Mouse (Mus musculus): ENCODE measurements around the gene Ncam2. TPM values are rescaled to one million over a fixed set of nuclear protein-coding genes. Genes with fewer than 3 reads are reported as not detected.
"Not testable (repeated sequence)": the region's sequence is repeated elsewhere in the genome, so short reads cannot be mapped to it uniquely, and the experiment has no call there.

The Ncam2 gene
- total RNA-seq, 2 experiments from 2014 or later = 0.08 to 0.11 TPM

DNA sequence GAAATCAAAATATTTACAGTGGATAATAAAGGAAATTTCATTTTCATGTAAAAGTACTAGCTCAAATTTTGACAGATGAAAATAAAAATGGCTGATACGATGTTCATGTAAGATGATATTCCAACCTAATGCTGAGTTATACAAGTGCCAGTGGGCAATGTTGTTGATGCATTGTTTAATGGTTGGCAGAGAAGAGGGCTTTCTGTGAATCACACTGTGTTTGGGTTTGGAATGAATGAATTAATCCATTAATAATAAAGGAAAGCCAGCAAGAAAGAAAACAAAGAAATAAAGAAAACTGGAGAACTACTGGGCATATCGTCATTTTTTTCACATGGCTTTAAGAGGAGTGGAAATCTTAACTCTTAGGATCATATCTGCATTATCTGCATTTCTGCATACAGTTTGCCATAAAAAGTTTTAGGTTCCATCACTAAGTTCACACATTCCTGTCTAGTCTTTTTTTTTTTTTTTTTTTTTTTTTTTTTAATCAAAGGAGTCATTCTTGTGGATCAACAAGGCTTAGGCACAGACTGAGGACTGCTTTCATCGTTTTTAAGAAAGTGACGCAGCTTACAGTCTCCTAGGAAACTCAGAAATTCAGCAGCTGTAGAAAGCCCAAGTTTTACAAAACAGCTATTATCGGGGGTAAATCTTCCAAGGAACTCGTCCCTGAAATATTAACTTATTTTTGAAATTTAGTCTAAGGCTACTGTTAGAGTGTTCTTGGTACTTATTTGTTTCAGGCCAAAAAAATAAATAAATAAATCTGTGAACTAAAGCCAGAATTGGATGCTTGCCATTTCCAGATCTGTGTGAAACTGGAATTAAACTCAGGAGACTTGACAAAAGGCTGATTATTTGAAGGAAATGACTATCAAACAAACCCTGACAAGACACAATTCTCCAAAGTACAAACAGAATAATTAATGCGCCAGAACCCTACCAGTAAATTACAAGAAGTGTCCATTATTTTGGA lies 84.7 kb downstream of the Ncam2 start:
- intact Hi-C loops (cut with DNase I) = loop anchor here (1.0 kb wide), 1 partner anchor 83 kb away; no protein-coding TSS in a partner anchor
- no peak for DNase-seq (ENCODE audit: low spot score)

DNA sequence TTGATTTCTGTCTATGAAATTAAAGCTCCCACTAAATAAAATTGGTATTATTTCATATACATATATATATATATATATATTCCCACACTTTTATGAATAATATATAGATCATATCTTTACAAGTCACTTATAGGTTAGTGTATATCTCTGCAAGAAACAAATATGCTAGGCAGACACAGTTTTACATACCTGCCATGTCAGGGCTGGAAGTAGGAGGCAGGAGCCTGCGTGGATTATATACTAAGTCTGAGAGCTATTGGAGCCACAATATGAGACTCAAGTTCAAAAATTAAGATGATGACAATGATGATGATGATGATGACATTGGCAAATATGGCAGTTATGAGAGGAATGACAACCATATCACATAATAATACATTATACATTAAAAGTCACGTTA lies 85.4 kb downstream of the Ncam2 start:
- no peak for DNase-seq (ENCODE audit: low spot score)
- intact Hi-C loops (cut with DNase I) = no loop called here

DNA sequence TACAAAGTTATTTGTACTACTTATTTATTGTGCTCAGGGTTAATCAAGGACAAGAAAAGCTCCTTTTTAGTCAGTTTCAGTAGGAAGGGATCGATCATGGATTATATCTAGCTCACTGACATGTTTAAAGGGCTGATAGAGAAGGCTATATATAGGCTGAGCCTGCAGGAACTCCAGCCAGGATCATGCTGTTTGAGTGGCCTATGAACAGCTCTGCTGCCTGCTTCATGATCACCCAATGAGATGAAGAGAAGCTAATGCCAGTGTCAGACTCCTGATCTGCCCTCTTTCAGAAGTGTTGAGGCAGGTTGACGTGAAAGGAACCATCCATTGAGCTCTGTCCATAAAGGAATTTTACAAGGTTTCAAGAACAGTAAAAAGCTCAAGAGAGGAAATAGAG lies 103.3 kb downstream of the Ncam2 start:
- no peak for DNase-seq (ENCODE audit: low spot score)
- intact Hi-C loops (cut with DNase I) = no loop called here

DNA sequence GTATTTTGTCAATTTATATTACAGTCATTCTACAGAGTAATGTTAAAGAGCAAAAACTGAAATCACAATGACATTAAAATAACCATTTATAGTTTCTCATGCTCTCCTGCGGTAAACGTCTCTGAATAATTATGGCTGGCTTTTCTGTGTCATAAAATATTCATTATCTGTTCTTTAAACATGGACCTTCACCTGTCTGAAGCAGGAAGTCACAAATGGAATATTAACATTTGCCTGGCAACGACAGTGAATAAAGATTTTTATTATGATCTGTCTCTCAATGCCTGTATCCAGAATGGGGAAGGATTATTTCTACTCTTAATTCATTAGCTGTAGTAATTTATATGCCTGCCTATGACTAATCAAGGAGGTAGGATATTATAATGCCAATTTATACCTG lies 108.7 kb downstream of the Ncam2 start:
- DNase-seq (ENCODE audit: low spot score) = no peak
- intact Hi-C loops (cut with DNase I) = no loop called here

DNA sequence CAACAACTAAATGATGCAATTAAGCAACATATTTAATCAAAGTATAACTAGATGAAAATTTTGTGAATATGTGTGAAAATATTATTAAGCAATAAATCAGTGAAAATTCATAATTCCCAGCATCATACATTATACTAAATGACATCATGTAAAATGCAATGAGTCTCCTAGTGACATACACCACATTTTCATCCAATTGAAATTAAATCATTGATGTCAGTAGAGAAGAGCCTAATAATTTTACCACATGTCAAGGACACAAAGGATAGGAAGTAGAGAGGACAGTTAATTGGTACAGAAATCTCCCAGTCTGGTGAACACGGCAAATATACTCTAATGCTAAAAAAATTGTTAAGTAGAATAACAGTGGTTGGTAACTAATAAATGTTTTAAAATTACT lies 118.5 kb downstream of the Ncam2 start:
- DNase-seq (ENCODE audit: low spot score) = no peak
- intact Hi-C loops (cut with DNase I) = no loop called here

DNA sequence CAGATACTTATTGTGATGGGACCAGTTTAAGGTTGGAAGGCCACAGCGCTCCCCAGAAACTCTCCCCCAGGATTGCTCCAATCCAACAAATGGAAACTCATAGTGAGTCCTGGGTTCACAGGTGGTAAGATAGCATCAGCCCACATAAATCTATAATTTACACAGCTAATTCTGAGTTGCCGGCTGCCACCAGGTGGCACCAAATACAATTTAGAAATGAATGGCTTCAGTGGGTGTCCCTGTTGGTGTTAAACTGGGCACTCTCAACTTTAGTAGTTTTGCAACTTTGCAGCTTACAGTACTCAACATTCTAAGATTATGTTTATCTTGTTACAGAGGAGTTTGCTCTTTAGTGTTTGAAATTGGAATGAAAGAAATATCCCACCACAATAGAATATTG lies 130.0 kb downstream of the Ncam2 start:
- no peak for DNase-seq (ENCODE audit: low spot score)
- intact Hi-C loops (cut with DNase I) = no loop called here

DNA sequence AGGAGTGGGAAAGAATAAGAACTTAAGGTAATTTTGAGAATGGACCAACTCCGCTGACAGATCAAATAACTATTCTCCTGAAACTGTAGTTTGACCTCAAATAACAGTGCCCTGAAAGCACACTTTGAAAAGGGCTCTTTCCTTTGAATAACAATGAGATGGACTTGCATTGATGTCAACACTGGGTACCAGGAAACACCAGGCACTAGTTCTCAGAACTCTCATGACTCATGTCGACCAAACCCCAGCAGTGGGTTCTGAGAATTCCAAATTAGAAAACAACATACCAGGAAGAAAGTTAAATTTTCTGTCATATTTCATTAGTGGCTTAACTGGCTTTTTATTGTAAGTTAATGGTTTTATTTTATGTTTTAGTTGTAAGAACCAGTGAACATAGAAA lies 165.4 kb downstream of the Ncam2 start:
- intact Hi-C loops (cut with DNase I) = no loop called here
- DNase-seq (ENCODE audit: low spot score) = no peak

DNA sequence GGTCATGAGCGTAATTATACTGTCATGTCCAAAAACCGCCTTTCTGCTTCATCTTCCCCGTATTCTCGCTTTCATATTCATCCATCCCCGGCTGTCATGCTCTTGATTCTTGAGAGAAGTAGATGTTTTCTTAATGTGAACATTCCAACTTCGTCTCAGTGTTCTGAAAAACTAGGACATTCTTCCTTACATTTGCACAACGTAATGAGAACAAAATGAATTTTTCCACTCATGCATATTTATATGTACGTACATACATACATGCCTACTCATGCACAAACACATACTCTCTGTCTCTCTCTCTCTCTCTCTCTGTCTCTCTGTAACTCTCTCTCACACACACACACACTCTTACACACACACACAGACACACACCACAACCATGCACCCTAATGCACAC lies 173.7 kb downstream of the Ncam2 start:
- intact Hi-C loops (cut with DNase I) = no loop called here
- no peak for DNase-seq (ENCODE audit: low spot score)

DNA sequence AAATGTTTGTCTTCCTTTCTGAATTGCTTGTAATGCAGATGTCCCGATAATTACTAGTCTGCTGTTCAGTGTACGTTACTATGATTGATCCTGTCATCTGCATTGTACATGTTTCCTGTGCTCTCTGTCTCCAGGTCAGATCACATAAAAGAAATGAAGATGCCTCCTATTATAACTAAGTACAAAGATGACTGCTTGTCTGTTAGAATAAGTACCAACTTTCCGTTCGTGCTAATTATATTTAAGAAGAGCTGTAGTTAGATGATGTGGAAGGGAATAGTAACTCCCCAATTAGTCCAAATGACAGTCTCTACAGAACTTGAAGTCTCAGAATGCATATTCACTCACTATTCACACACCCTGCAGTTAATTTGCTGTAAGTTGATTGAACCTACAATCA lies 179.9 kb downstream of the Ncam2 start:
- intact Hi-C loops (cut with DNase I) = no loop called here
- no peak for DNase-seq (ENCODE audit: low spot score)

DNA sequence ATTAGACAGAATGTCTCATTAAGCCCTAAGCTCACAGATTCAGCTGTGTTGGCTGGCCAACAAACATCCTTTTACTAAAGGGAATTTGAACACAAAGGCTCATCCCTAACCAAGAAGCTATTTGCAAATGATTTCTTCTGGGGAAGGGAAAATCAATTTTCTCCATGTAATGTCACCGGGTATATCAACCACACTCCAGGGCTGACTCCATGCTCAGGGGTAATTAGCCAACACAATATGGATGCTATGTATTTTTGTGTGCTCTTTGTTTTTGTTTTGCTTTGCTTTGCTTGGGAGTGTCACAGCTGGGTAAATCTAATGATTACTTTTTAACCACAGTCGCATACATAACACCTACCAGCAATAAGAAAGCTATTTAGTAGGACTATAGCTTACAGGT lies 188.1 kb downstream of the Ncam2 start:
- intact Hi-C loops (cut with DNase I) = no loop called here
- DNase-seq (ENCODE audit: low spot score) = no peak

DNA sequence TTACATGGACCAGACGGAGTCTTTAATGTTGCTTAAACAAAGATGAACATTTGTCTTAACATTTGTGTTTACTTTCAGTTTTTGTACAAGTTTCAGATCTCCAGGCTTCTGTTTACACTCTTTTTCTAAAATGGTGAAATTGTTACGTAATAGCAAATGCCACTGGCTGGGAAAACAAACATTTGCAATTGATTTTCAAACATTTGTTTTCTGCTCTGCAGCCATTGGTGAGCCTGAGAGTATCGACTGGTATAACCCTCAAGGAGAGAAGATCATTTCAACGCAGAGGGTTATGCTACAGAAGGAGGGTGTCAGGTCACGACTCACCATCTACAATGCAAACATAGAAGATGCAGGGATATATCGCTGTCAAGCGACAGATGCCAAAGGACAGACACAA lies 234.1 kb downstream of the Ncam2 start:
- intact Hi-C loops (cut with DNase I) = no loop called here
- no peak for DNase-seq (ENCODE audit: low spot score)

DNA sequence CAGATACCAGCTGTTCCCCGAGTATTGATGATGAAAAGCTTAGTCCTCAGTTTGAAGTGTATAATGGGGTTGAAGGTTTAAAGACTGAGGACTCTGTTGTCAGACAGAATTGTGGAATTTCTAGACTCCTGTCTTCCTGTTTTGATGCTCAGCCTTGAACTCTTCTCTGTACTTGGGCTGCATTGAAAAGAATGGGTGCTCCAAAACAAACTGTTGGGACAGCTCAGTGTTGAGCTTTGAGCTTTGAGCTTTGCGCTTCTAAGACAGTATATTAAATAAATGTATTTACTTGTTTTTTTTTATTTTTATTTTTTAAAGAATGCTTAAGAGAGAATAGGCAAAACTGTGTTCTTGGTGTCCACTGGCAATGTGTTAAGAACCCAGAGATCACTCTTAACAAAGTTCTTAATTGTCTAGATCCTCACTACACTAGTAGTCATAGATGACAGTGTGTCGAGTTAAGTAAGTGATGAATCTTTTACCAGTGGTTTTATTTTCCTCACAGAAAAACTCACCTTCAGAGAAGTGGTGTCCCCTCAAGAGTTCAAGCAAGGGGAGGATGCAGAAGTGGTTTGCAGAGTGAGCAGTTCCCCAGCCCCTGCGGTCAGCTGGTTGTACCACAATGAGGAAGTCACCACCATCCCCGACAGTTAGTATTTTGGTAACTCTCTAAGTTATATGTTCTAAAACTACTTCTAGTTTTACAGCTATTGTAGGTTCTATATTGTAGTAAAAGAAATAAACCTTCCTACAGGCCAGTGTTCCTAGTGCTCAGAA lies 236.8 kb downstream of the Ncam2 start:
- intact Hi-C loops (cut with DNase I) = no loop called here
- no peak for DNase-seq (ENCODE audit: low spot score)

DNA sequence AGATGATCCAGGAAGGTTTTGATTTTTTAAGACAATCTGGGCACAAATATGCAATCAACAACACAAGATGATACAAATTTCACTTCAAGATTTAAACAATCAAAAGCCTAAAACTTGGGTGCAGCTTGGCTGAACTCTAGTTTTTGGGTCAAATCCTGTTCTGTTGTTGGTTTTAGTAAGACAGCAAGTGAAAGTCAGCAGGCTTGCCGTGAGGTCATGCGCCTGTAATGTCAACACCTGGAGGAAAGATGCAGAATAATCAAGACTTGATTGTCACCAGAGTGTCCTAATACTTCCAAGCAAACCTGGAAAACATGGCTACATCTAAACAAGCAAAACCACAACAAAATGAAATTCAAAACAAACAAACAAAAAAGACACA lies 237.4 kb downstream of the Ncam2 start:
- intact Hi-C loops (cut with DNase I) = no loop called here

DNA sequence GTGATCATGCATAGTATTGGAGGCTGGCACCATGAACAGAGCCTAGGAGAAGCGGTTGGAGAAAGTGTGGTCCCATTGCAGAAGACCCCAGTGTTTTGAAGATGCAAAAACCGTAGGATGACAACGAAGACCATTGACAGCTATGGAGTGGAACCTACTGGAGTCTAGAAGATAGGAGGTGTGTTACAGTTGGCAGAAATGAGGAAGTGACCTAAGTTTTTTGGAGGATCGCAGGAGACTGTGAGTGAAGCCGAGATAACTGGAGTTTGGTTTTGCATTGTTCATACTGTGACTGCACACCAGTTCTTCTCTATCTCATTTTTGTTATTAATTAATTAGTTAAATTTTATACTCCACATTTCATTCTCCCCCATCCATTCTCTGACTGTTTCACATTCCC lies 250.4 kb downstream of the Ncam2 start:
- DNase-seq (ENCODE audit: low spot score) = no peak
- intact Hi-C loops (cut with DNase I) = no loop called here

More for the DNA sequence above, 237.4 kb downstream of the Ncam2 start:
- no peak for DNase-seq (ENCODE audit: low spot score)

DNA sequence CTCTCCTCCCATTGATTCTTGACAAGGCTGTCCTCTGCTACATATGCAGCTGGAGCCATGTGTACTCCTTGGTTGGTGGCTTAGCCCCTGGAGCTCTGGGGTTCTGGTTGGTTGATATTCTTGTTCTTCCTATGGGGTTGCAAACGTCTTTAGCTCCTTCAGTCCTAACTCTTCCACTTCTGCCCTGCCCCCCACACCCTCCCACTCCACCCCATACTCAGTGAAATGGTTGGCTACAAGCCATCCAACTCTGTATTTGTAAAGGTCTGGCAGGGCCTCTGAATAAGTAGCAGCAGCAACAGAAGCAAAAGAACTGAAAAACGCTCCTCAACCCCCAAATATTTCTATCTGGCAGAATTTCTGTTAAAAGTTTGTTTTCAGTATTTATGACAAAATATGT lies 252.5 kb downstream of the Ncam2 start:
- intact Hi-C loops (cut with DNase I) = no loop called here
- no peak for DNase-seq (ENCODE audit: low spot score)

DNA sequence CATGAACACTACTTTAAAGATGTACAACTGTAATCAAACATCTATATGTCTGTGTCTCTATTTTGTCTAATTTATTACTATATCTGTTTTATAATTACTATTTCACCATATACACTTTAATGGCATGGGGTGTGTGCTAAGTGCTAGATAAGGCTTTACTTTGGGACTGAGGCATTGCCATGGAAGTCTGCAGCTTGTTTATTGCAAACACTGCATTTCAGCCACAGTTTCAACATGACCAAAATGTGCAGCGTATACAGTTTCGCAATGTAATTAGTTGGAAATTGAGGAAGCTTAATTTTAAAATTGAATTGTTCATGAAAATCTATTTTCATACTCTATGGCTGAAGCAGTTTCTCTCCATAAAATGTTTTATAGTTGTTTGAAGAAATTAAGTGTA lies 254.0 kb downstream of the Ncam2 start:
- intact Hi-C loops (cut with DNase I) = no loop called here
- DNase-seq (ENCODE audit: low spot score) = no peak

DNA sequence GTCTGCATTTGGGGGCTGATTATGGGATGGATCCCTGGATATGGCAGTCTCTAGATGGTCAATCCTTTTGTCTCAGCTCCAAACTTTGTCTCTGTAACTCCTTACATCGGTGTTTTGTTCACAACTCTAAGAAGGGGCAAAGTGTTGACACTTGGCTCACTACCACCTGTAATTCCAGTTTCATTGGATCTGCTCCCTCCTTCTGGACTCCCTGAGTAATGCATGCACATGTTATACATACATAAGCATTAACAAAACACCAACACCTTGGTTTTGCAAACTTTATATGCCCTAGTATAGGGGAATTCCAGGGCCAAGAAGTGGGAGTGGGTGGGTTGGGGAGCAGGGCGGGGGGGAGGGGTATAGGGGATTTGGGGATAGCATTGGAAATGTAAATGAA lies 262.2 kb downstream of the Ncam2 start:
- DNase-seq (ENCODE audit: low spot score); intact Hi-C loops (cut with DNase I): not testable (repeated sequence)

DNA sequence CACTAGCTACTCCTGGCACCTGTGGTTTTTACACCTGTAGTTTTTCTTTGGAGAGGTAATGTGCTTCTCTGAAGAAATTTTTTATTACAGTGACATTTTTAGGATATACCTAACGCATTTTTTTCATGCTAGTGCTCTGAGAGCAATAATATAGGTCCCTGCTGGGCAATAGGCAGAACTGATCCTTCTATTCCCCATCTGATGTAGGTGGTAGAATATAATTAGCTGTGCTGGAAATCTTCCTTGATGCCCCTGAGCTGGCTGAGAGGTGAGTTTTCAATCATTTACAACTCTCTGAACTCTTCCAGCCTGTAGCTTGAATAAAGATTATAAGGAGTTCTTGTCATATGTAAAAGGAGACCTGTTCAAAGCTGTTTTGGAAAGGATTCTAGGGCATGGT lies 272.4 kb downstream of the Ncam2 start:
- DNase-seq (ENCODE audit: low spot score) = no peak
- intact Hi-C loops (cut with DNase I) = no loop called here

DNA sequence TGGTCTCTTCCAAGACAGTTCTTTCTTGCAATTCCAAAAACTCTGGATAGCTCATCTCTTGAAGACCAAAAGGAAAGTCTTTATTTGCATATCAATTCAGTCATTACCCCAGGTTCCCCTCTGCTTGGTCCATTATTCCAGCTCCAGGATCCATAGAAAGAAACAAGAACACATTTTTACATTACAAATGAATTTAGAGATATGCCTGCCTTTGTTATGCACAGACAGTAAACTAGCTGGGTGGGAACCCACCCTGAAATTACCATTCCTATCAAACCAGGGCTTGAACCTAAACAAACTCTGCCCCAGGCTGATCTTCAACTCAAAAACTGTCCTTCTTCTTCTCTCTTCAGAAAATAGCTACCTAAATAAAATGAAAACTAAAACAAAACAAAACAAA lies 280.6 kb downstream of the Ncam2 start:
- intact Hi-C loops (cut with DNase I) = no loop called here
- DNase-seq (ENCODE audit: low spot score) = no peak

DNA sequence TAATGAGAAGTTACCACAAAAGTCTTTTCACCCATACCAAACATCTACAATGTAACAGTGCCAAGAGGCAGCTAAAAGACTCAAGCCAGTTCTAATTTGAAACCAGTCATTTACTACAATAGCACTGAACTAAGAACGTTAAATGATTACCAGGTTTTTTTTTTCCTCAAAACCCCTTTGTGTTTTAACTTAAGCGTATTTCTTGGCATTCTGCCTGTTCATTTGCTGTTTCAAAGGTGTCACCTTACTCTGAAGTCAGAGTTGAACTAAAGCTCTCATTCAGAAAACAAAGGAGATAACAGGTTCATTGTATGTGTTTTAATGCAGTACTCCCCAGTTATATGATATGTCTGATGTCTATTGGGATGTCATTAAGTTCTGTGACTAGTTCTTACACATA lies 295.6 kb downstream of the Ncam2 start:
- DNase-seq (ENCODE audit: low spot score) = no peak
- intact Hi-C loops (cut with DNase I) = no loop called here

DNA sequence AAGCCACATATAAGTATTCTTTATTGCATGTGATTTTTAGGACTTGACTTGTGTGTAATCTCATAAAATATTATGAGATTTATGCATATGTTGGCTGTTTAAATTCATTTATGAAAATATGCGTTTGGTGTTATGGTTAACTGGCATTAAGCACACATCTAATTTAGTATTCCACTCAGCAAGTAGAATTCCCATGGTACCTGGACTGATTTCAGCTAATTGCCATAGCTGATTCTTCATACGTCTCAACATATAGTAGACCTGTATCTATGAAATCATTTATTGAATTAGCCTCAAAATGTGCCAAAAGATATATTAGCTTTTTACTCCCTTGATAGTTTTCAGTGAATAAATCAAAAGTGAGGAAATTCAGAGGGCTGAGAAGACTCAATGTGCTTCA lies 302.1 kb downstream of the Ncam2 start:
- intact Hi-C loops (cut with DNase I) = no loop called here
- DNase-seq (ENCODE audit: low spot score) = no peak

Measured in heart, postnatal 25 days (tissue).